Mouse (Mus musculus): ENCODE results near the gene Ing4.
"Not testable (repeated sequence)": the region's sequence is repeated elsewhere in the genome, so short reads cannot be mapped to it uniquely, and the experiment has no call there.

Gene Ing4

GRCm38 (mm10) chr6:125039533-125040153 is at the start of gene Ing4:
Ing4 (plus strand) TSS chr6:125039760.
- peak; percentile 95 for DNase-seq

DNA sequence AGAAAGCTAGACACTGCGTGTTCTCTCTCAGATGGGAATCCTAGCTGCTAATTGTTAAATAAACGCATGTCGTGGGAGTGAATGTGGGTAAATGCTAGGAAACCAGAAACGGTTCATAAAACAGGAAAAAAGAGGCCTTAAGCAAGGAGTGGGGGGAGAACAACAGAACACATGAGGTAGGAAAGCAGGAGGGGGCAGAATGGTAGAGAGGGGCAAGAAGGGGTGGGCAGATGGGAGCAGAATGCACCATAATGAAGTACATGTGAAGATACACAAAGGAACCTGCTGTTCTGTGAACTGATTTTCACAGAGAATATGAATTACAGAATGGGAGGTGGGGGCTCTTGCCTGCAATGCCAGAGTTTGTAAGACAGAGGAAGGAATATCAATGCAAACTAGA is 47.3 kb upstream of the Ing4 start:
- DNase-seq, result no peak

DNA sequence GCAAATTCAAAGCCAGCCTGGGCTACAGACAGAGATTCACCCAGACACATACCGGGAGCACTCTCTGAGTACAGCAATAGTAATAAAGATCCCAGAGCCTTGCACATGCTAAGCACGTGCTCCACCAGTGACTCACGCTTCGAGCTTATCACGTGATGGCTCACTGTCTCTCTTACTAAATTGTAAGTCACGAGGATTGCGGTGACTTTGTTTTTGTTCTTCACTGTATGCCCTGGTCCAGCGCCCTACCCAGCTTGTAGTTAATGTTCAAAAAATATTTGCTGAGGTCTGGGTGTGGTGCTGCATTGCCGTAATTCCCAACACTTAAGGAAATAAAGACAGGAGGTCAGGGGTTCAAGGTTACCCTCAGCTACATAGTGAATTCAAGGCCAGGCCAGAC is 46.2 kb upstream of the Ing4 start:
- DNase-seq, result no peak

- DNase-seq, result no peak
Observed at GRCm38 (mm10) chr6:124993876-124994275, 45.7 kb upstream of the Ing4 start.

DNA sequence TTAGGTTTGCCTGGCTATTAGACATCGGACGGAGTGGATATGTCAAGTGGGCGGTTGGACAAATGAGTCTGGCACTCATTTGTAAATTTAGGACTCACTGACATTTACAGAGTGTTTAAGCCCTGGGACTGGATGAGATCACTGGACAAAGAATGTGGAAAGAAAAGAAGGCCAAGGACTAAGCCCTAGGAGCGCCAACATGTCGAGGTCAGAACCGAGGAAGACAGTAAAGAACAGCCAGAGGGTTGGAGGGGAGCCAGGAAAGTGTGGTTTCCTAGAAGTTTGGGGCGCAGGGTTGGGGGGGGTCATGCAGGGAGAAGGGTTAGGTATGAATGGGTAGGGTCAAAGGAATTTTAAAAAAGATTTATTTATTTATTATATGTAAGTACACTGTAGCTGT is 44.3 kb upstream of the Ing4 start:
- DNase-seq, result no peak

DNA sequence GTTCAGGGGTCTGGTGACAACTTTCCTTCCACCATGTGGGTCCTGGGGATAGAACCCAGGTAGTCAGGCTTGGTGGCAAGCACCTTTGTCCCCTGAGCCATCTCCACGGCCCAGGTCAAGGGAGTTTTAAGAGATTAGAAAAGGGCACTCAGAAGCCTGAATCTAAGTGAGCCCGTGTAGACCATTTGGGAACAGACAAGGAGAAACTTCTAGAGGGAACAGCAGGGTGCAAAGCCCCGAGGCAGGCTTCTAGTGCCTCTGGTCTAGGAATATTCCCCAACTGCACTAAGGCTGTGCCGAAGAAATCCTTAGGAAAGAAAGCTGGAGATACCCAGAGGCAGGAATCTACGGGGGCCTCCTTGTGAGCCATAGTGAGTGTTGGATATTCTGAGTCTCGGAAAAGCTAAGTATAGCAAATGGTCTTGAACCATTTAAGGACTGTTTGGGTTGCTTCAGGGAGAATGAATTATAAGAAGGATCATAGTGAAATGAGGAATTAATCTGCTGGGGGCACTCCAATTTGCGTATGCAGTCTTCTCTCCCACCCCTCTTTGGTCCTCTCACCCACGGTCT is 43.6 kb upstream of the Ing4 start:
- DNase-seq, result no peak

DNA sequence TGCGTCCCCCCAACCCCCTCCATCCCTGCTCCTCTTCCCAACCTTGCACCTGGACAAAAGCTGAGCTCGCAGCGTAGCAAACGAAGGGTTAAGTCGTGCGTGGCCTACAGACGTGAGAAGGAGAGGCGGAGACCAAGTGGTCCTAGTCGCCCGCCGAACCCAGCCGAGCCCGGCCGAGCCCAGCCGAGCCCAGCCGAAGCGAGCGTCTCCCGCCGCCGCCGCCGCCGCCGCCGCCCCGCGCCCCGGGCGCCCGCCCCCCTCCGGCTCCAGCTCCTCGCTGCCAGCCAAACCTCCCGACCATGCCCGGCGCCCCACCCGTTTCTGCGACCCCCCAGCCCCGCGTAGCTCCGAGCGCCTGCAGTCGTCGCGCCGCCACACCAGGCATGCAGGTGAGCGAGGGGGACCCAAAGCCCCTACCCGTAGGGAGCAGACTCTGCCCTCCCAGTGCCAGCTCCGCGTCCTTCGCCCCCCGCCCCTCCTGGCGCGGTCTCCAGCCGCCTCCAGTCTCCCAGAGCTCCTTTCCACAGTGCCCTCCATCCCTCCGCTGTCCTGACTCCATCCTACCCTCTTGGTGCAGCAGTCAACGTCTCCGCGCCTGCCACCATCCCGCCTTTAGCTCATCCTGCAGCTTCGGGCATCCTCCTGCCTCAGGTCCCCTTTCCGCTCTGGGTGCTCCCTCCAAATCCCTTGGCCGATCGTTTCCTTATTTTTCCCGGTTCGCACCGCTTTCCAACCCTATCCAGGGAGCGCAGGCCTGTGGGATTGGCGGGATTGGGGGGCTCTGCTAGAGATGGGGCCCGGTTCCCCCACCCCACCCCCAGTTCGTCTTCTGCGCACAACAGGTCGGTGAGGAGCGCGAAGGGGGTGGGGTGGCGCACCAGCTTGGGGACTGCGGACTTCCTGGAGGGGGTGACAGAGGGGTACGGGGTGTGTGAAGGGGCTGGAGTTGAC is 42.7 kb upstream of the Ing4 start, which contains the start of gene Pianp:
Gene Pianp, plus strand, starts transcription at position 144 of the 951 bp plus-strand sequence.
- DNase-seq, result peak; percentile 85

GRCm38 (mm10) chr6:124998066-124998465 is 41.5 kb upstream of the Ing4 start:
- peak; percentile 46 for DNase-seq

DNA sequence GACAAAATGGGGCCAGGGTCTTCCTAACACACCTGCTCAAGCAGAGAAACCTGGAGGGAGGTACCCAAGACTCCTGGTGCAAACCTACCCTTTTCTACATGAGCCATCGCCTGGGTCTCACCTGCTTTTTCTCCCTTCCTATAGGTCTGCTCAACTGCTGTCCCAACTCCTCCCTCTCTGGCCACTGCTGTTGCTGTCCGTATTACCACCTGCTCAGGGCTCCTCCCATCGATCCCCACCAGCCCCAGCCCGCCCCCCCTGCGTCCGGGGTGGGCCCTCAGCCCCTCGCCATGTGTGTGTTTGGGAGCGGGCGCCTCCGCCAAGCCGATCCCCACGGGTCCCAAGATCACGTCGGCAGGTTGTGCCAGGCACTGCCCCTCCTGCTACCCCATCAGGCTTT is 40.5 kb upstream of the Ing4 start:
- DNase-seq, result no peak

GRCm38 (mm10) chr6:124999546-124999945 is 40.0 kb upstream of the Ing4 start:
- no peak for DNase-seq

DNA sequence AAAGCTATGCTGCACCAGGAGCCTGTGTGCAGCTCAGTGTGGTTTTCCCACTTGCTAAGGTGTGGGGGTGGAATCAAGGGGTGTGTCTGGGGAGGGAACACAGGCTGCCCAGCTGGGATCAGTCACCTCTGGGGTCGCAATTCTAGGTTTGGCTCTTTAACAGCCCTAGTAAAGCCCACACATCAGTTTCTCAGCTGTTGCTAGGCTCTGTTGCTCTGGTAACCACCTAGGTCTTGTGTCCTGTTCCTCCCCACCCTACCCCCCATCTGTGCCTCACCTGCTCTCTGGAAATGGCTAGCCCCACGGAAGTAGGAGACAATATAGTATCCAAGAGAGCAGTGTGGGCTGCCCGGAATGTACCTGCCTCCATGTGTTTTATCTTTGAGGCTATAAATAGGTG is 35.9 kb upstream of the Ing4 start:
- DNase-seq, result no peak

DNA sequence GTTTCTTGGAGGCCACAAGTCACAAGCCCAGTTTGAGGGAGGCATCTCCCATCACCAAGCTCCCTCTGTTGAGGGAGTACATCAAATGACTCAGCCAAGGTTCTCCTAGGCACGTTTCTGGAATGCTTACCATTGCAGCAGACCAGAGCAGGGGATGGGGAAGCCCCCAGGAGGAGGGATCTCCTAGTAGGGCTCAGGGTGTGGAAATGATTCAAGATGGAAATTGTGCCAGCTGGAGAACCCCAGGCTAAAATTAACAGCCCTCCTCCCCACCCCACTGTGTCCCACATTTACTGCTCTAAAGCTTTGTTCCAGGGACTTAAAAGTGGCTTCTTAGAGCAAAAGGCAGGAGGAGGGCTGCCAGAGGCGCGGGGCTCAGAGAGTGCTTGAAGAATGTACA is 34.5 kb upstream of the Ing4 start:
- DNase-seq, result no peak

DNA sequence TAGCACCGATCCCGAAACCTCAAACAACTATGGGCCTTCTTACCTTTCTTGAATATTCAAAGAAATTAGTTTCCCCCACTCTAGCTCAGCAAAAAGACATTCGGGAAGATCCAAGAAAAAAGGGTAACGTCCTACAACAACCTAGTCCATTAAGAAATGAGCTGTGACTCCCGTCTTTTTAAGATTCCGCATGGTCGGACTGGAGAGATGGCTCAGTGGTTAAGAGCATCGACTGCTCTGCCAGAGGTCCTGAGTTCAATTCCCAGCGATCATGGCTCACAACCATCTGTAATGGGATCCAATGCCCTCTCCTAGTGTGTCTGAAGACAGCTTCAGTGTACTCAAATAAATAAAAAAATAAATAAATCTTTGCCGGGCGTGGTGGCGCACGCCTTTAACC is 31.5 kb upstream of the Ing4 start:
- no peak for DNase-seq

DNA sequence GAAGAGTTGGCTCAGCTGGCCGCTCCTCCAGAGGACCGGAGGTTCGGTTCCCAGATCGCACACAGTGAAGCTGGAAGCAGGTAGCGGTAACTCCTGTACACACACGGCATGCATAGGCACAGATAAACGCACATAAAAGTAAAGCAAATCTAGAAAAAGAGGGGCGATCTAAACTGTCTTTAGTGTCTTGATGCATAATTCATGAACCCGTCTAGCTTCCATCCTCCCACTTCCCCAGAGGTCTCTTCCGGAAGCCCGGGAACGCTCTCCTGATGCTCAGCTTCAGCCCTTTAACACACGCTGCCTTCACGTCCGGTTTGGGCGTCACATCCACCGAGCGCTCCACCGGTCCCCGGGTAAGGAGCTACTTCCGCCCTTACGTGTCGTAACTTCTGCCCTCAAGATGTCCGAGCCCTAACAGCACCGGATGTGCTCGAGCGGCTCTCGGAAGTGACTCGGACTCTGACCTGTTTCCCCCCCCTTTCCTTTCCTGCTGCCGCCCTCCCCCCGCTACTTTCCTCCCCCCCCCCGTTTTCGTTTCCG is 30.9 kb upstream of the Ing4 start:
- peak; percentile 99 for DNase-seq

DNA sequence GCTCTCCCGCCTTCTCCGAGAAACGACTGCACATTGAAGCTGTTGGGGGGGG is 30.6 kb upstream of the Ing4 start, which contains the start of gene Zfp384:
Gene Zfp384, plus strand, starts transcription at position 17 of the 52 bp plus-strand sequence.
- no peak for DNase-seq

DNA sequence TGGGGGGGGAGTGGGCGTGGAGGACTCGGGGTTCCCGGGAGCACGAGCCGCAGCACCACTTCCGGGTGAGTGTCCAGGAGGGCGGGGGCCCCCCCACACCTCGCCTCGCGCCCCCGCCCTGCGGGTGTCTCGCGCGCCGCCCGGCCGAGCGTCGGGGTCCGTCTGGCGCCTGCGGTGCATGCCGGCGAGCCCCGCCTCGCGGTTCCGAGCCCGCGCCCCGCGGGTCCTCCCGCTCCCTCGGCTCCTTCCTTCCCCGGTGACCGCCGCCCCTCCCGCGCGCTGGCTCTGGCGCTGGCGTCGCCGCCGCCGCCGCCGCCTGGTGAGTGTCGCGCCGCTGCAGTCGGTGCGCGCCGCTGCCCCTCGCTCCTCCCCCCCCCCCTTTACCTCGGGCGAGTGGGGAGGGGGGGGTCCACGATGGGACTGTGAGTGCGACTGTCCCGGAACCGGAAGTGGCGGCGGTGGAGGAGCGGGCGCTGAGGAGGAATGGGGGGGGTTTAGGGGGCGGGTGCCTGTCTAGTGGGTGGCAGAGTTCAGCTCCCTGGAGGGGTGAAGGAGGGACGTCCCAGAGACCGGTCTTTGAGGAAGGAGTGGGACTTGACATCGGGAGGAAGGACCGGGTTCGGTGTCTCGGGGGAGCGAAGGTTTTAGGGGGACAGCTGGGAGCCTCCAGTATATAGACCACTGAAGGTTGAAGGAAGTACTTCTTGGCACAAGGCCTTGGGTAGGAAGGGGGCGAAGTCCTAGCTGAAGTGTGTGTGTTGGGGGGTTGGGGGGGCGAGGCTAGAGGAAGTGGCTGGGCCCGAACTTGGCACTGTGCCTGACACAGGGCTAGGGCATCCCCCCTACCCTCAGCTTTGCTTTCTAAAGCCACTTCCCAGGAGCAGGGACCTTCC is 30.1 kb upstream of the Ing4 start:
- peak; percentile 81 for DNase-seq

- DNase-seq, result no peak
Observed at GRCm38 (mm10) chr6:125017682-125018081, 21.9 kb upstream of the Ing4 start.

DNA sequence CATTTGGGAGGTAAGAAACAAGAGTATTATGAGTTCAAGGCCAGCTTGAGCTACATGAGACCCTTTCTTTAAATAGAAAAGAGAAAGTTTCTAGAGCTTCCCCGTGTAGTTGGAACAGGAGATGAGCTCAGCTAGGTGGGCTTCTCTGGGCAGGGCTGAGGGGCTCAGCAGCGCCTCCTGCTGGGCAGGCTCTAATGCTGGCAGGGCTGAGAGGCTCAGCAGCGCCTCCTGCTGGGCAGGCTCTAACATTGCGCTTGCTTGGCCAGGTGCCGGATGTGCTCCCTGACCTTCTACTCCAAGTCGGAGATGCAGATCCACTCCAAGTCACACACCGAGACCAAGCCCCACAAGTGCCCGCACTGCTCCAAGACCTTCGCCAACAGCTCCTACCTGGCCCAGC is 9.0 kb upstream of the Ing4 start:
- not testable (repeated sequence) for DNase-seq

DNA sequence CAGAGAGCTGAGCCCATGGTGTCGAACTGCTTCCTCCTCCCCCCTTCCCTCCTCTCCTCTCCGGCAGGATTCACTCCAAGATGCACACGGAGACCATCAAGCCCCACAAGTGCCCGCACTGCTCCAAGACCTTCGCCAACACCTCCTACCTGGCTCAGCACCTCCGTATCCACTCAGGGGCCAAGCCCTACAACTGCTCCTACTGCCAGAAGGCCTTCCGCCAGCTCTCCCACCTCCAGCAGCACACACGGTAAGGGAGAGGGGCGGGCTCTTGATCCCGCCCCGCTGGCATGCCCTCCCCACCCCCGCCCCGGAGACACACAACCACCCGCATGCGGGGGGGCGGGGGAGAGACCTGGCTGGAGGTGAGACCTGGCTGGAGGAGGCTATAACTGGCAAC is 8.0 kb upstream of the Ing4 start:
- DNase-seq, result no peak

DNA sequence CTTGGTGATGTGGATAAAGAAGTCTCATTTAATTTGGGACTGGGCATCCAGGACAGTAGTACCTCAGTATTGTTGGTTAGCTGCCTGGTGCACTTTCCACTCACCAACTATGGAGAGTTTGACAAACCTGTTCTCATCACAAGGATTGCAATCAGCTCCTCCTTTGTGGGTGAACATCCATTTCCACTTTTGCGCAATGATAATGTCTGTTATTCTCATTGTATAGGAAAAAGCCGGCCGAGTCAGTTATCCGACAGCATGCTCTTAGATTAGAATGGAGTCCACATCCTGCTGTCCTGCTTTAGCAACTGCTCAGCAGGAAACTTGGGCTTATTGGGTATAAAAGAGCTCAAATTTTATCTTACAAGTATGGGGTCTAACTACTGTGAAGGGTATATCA is 894 bp upstream of the Ing4 start:
- peak; percentile 60 for DNase-seq

DNA sequence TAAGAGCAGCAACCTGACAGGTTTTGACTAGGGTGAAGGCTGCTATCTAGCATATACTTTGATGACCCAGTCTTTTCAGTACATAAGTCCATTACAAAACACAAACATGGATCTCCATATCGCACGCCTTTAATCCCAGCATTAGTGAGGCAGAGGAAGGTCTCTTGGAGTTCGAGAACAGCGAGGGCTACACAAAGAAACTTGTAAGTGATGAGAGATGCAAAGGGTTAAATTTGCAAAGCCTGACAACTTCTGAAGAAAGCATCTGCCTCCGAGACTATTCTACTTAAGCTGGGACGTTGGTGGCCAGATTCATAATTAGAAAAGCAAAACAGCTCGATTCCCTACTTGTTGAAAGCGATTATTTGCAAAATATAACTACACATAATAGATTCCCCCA is 429 bp upstream of the Ing4 start:
- no peak for DNase-seq

DNA sequence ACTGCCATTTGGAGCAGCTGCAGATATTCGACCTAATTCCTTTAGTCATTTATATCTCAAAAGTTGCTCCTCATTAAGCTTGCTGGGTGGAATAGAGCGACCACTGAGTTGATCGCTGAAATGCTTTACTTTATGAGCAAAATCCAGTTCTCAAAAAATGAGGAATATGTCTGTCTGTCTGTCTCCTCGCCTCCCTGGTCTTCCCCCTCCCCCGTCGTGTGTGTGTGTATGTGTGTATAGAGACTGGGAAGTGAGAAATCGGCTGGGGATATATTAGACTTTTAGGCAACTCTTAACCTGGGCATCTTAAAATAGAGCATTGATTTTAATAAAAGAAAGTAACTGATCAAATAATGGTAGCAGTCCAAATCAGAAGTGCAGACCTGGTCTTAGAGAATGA is 661 bp downstream of the Ing4 start:
- DNase-seq, result peak; percentile 55

DNA sequence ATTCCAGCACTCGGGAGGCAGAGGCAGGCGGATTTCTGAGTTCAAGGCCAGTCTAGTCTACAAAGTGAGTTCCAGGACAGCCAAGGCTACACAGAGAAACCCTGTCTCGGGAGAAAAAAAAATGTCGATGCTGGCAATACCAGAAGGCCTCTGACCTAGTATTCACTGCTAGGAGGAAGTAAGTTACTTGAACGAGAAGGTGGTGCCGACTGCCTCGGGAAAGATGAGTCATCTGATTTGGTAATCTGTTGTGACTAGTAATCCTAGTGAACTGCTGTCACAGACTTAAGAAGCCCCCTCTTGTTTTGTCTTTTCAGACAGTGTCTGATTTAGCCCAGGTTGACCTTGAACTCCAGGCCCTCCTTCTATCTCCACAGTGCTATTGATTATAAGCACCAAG is 1.5 kb downstream of the Ing4 start:
- DNase-seq, result no peak
